Mouse (Mus musculus): ENCODE results near the gene Zp3. TPM values are rescaled to one million over a fixed set of nuclear protein-coding genes. Genes with fewer than 3 reads are reported as not detected.

The Zp3 gene
- polyA plus RNA-seq, 1 experiment from 2014 or later = 0.06 TPM

DNA sequence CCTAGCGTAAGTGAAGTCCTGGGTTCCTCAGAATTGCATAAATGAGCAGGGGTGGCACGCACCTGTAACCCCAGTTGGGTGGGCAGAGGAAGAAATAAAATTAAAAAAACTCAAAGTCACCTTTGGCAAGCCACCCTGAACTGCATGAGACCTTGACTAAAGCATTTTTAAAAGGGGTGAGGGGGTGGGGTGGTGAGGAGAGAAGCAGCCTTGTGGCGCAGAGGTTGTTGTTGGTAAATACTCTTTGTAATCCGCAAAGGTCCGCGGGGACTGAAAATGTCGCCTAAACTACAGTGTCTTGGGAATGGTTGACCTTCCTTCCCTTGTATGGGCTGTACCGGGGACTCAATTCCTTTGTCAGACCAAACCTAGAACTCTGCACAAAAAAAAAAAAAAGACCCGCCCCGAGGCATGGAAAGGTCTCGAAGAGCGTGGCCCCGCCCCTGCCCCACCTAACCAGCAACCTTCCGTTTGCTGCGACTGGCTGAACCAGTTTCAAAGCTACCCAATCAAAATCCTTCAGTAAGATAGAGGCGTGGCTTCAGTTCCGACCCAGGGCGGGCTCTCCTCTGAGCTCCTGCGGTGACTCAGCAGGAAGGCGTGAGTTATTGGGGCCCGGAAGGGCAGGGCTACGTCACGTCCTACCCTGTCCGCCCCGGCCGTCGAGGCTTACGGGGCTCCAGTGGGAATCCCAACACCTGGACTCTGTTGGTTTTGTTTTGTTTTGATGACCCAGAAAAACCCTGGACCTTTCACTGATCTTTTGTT lies 22.5 kb upstream of the Zp3 start:
- Histone ChIP-seq H3K27ac (ENCODE audit: low read length) (peak overlapping the region; percentile 87), H3K27me3 (ENCODE audit: control insufficient read depth, insufficient read depth, low read depth, low read length) (no peaks in the 10 kb centered on the region), H3K9ac (ENCODE audit: low read depth, low read length) (peak overlapping the region; percentile 59), H3K9me3 (replicated peaks; ENCODE audit: control insufficient read depth, low read length) (no peaks in the 10 kb centered on the region), H3K4me3 (ENCODE audit: low read depth, low read length) (peak overlapping the region; percentile 51), H3K36me3 (ENCODE audit: control insufficient read depth, insufficient read depth) (no peaks in the 10 kb centered on the region), H3K4me2 (ENCODE audit: low read depth, low read length) (peak overlapping the region; percentile 71), H3K4me1 (ENCODE audit: control insufficient read depth, low read depth, low read length) (peaks cover 48% of the 10 kb centered on the region)
- ATAC-seq (ENCODE audit: low read depth) = peak; percentile 80
- WGBS (ENCODE audit: insufficient replicate concordance) = 8% methylated on average over 28 of the region's 28 CpGs

DNA sequence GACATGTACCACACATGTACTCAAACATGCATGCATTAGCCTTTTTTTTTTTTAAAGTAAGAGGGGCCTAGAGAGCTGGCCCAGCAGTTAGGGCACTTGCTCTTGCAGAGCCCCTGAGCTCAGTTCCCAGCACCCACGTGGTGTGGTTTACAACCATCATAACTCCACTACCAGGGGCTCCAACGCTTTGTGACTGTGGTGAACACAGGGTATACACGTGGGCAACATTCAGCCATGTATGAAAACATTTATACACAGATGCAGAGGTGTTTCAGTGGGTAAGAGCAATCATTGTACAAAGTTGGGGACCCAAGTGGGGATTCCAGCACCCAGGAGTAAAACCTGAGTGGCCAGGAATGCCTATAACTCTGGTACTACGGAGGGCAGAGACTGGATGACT lies 21.5 kb upstream of the Zp3 start:
- Histone ChIP-seq H3K9me3 (replicated peaks; ENCODE audit: control insufficient read depth, low read length) (no peaks in the 10 kb centered on the region), H3K27ac (ENCODE audit: low read length) (peak overlapping the region; percentile 87), H3K4me1 (ENCODE audit: control insufficient read depth, low read depth, low read length) (peaks cover 53% of the 10 kb centered on the region), H3K9ac (ENCODE audit: low read depth, low read length) (peak overlapping the region; percentile 59), H3K4me2 (ENCODE audit: low read depth, low read length) (peak overlapping the region; percentile 71), H3K4me3 (ENCODE audit: low read depth, low read length) (peak overlapping the region; percentile 51; the same call in 1 of the 2 replicates), H3K36me3 (ENCODE audit: control insufficient read depth, insufficient read depth) (no peaks in the 10 kb centered on the region), H3K27me3 (ENCODE audit: control insufficient read depth, insufficient read depth, low read depth, low read length) (no peaks in the 10 kb centered on the region)
- WGBS (ENCODE audit: insufficient replicate concordance) = 83% methylated on average over 4 of the region's 4 CpGs
- ATAC-seq (ENCODE audit: low read depth) = no peak

DNA sequence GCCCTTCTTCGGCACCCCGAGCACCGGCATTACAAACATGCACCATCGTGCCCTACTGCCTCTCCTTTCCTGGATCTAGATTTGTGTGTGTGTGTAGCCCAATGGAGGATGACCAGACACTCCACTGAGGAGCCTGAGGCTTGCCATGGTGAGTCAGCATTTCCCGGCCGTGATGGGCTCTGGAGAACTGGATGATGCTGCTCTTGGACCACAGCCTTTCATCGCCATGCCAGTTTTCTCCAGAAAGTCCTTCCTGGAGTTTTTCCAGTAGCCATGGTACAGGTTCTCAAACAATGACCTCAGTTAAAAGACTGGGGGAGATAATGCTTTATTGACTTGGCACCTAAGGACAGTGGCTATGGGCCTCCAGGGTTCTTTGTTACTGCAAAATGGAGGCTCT lies 20.0 kb upstream of the Zp3 start:
- no peak overlapping the region for H3K9ac ChIP-seq (ENCODE audit: low read depth, low read length)
- H3K27me3 ChIP-seq (ENCODE audit: control insufficient read depth, insufficient read depth, low read depth, low read length) = no peaks in the 10 kb centered on the region
- no peak overlapping the region for H3K4me3 ChIP-seq (ENCODE audit: low read depth, low read length)
- H3K36me3 ChIP-seq (ENCODE audit: control insufficient read depth, insufficient read depth) = no peaks in the 10 kb centered on the region
- H3K9me3 ChIP-seq (replicated peaks; ENCODE audit: control insufficient read depth, low read length) = no peaks in the 10 kb centered on the region
- peak overlapping the region; percentile 29; the same call in 1 of the 2 replicates for H3K27ac ChIP-seq (ENCODE audit: low read length)
- H3K4me1 ChIP-seq (ENCODE audit: control insufficient read depth, low read depth, low read length) = peaks cover 56% of the 10 kb centered on the region
- no peak overlapping the region for H3K4me2 ChIP-seq (ENCODE audit: low read depth, low read length)
- 88% methylated on average over 7 of the region's 7 CpGs for WGBS (ENCODE audit: insufficient replicate concordance)
- ATAC-seq (ENCODE audit: low read depth) = no peak

DNA sequence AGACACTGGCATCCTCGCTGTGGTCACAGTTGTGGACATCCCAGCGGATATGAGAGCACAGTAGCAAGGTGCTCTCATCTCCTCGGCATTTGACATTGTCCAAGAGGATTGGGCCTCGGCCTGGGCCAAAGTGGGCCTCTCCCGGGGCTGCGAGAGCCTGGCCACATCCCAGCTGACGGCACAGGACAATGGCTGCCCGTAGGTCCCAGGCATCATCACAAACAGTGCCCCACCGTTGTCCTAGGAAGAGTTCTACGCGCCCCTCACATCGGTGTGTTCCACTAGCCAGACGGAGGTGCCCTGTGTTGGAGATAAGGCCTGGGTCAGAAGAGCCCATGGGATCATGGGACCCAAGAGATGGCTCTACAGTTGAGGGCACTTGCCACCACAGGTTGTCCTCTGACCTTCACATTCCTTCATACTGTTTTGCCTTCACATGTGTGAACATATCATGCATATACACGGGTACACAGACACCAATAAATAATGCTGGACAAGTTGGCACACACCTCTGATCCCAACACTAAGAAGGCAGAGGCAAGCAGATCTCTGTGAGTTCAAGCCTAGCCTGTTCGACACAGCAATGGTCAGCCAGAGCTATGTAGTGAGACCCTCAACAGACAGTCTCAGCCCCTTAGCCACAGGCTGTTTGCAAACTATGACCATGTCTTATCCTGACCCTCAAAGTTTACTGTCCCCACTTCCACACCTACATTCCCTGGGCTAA lies 18.8 kb upstream of the Zp3 start:
- no peaks in the 10 kb centered on the region for H3K27me3 ChIP-seq (ENCODE audit: control insufficient read depth, insufficient read depth, low read depth, low read length)
- peaks cover 60% of the 10 kb centered on the region for H3K4me1 ChIP-seq (ENCODE audit: control insufficient read depth, low read depth, low read length)
- peak overlapping the region; percentile 99 for H3K4me2 ChIP-seq (ENCODE audit: low read depth, low read length)
- H3K27ac ChIP-seq (ENCODE audit: low read length) = peak overlapping the region; percentile 100
- H3K36me3 ChIP-seq (ENCODE audit: control insufficient read depth, insufficient read depth) = no peaks in the 10 kb centered on the region
- peak overlapping the region; percentile 63 for H3K9ac ChIP-seq (ENCODE audit: low read depth, low read length)
- no peak for ATAC-seq (ENCODE audit: low read depth)
- WGBS (ENCODE audit: insufficient replicate concordance) = 80% methylated on average over 15 of the region's 15 CpGs
- H3K4me3 ChIP-seq (ENCODE audit: low read depth, low read length) = peak overlapping the region; percentile 75
- H3K9me3 ChIP-seq (replicated peaks; ENCODE audit: control insufficient read depth, low read length) = no peaks in the 10 kb centered on the region

GRCm38 (mm10) chr5:135962125-135962491 lies 17.8 kb upstream of the Zp3 start:
- H3K9me3 ChIP-seq (replicated peaks; ENCODE audit: control insufficient read depth, low read length) = no peaks in the 10 kb centered on the region
- H3K4me2 ChIP-seq (ENCODE audit: low read depth, low read length) = peak overlapping the region; percentile 99
- peak overlapping the region; percentile 100 for H3K27ac ChIP-seq (ENCODE audit: low read length)
- no peaks in the 10 kb centered on the region for H3K36me3 ChIP-seq (ENCODE audit: control insufficient read depth, insufficient read depth)
- no peaks in the 10 kb centered on the region for H3K27me3 ChIP-seq (ENCODE audit: control insufficient read depth, insufficient read depth, low read depth, low read length)
- peak overlapping the region; percentile 63 for H3K9ac ChIP-seq (ENCODE audit: low read depth, low read length)
- H3K4me3 ChIP-seq (ENCODE audit: low read depth, low read length) = peak overlapping the region; percentile 75
- under 1% methylated on average over 11 of the region's 11 CpGs for WGBS (ENCODE audit: insufficient replicate concordance)
- ATAC-seq (ENCODE audit: low read depth) = no peak; the same call in 1 of the 2 replicates
- peaks cover 53% of the 10 kb centered on the region for H3K4me1 ChIP-seq (ENCODE audit: control insufficient read depth, low read depth, low read length)

GRCm38 (mm10) chr5:135962492-135963279 lies 17.2 kb upstream of the Zp3 start:
- under 1% methylated on average over 60 of the region's 64 CpGs for WGBS (ENCODE audit: insufficient replicate concordance)
- H3K27ac ChIP-seq (ENCODE audit: low read length) = peak overlapping the region; percentile 100

DNA sequence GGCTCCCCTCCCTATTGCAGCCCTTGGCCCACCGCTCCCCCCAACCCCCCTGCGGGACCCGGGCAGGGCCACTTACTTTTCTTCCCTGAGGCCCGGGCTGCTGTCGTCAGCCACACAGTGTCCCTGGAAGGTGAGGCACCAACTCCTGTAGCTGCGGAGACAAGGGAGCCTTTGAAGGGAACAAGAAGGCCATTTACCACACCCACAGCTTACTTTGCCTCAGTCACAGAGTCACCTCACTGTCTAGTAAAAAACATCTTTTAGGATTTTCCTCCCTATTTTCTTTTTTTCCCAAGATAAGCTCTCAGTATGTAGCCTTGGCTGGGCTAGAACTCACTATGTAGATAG lies 16.6 kb upstream of the Zp3 start:
- Histone ChIP-seq H3K4me1 (ENCODE audit: control insufficient read depth, low read depth, low read length) (peaks cover 45% of the 10 kb centered on the region), H3K27ac (ENCODE audit: low read length) (peak overlapping the region; percentile 100), H3K36me3 (ENCODE audit: control insufficient read depth, insufficient read depth) (no peaks in the 10 kb centered on the region), H3K4me2 (ENCODE audit: low read depth, low read length) (peak overlapping the region; percentile 99), H3K9me3 (replicated peaks; ENCODE audit: control insufficient read depth, low read length) (no peaks in the 10 kb centered on the region), H3K27me3 (ENCODE audit: control insufficient read depth, insufficient read depth, low read depth, low read length) (no peaks in the 10 kb centered on the region), H3K9ac (ENCODE audit: low read depth, low read length) (peak overlapping the region; percentile 85), H3K4me3 (ENCODE audit: low read depth, low read length) (peak overlapping the region; percentile 75)
- ATAC-seq (ENCODE audit: low read depth) = no peak
- 9% methylated on average over 6 of the region's 6 CpGs for WGBS (ENCODE audit: insufficient replicate concordance)

More at GRCm38 (mm10) chr5:135962492-135963279, 17.2 kb upstream of the Zp3 start:
- Histone ChIP-seq H3K9ac (ENCODE audit: low read depth, low read length) (peak overlapping the region; percentile 85), H3K4me1 (ENCODE audit: control insufficient read depth, low read depth, low read length) (peaks cover 51% of the 10 kb centered on the region), H3K27me3 (ENCODE audit: control insufficient read depth, insufficient read depth, low read depth, low read length) (no peaks in the 10 kb centered on the region), H3K9me3 (replicated peaks; ENCODE audit: control insufficient read depth, low read length) (no peaks in the 10 kb centered on the region), H3K36me3 (ENCODE audit: control insufficient read depth, insufficient read depth) (no peaks in the 10 kb centered on the region), H3K4me2 (ENCODE audit: low read depth, low read length) (peak overlapping the region; percentile 99), H3K4me3 (ENCODE audit: low read depth, low read length) (peak overlapping the region; percentile 75)
- peak; percentile 92 for ATAC-seq (ENCODE audit: low read depth)

DNA sequence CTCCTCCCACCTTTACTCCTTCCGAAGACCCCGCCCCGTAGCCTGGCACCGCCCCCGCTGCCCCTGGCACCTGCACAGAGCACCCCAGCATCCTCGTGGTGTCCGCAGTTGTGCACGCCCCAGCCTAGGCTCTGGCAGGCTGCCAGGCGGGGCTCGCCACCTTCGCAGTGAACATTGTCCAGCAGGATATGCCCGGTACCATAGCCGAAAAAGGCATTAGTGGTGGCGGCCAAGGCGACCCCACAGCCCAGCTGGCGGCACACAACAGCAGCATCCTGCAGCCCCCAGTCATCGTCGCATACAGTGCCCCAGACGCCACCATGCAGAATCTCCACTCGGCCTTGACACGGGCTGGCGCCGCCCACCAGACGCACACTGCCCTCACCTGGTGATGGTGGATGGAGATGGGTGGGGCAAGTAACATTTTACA lies 14.4 kb upstream of the Zp3 start:
- 24% methylated on average over 24 of the region's 24 CpGs for WGBS (ENCODE audit: insufficient replicate concordance)
- Histone ChIP-seq H3K27ac (ENCODE audit: low read length) (no peak overlapping the region), H3K36me3 (ENCODE audit: control insufficient read depth, insufficient read depth) (no peaks in the 10 kb centered on the region), H3K4me2 (ENCODE audit: low read depth, low read length) (peak overlapping the region; percentile 31), H3K27me3 (ENCODE audit: control insufficient read depth, insufficient read depth, low read depth, low read length) (no peaks in the 10 kb centered on the region), H3K9me3 (replicated peaks; ENCODE audit: control insufficient read depth, low read length) (no peaks in the 10 kb centered on the region), H3K9ac (ENCODE audit: low read depth, low read length) (no peak overlapping the region), H3K4me1 (ENCODE audit: control insufficient read depth, low read depth, low read length) (peaks cover 29% of the 10 kb centered on the region), H3K4me3 (ENCODE audit: low read depth, low read length) (no peak overlapping the region)
- ATAC-seq (ENCODE audit: low read depth) = no peak

Measured in liver, embryonic 16.5 days (tissue).